Mouse (Mus musculus) kidney, embryonic 16.5 days (tissue): ENCODE results near the gene Tenm3. TPM values are rescaled to one million over a fixed set of nuclear protein-coding genes. Genes with fewer than 3 reads are reported as not detected.

ENCODE experiments used
- ATAC-seq: fragments of 200-750 bp; cut with Nextera tagmentation; 2 replicates; pipeline ENCODE4 v1.8.0; 2017; ENCODE audit warnings: moderate TSS enrichment; ENCODE audit not compliant: low FRiP score, low TSS enrichment
- H3K27ac ChIP-seq: fragments of 300-500 bp; sonication (generic); 2 replicates; pipeline ENCODE4 v1.5.1; 2014; ENCODE audit warnings: low read length
- H3K27me3 ChIP-seq: fragments of 300-500 bp; sonication (generic); 2 replicates; pipeline ENCODE4 v1.6.1; 2014; ENCODE audit warnings: low read length, control low read depth, mixed read lengths; ENCODE audit not compliant: insufficient read depth
- H3K36me3 ChIP-seq: fragments of 300-500 bp; sonication (generic); 2 replicates; pipeline ENCODE4 v1.6.1; 2014; ENCODE audit warnings: low read length, control low read depth, mixed read lengths; ENCODE audit not compliant: insufficient read depth
- H3K4me1 ChIP-seq: fragments of 300-500 bp; sonication (generic); 2 replicates; pipeline ENCODE4 v1.6.1; 2014; ENCODE audit warnings: low read length, control low read depth, mixed read lengths; ENCODE audit not compliant: insufficient read depth
- H3K4me2 ChIP-seq: fragments of 300-500 bp; sonication (generic); replicated peaks from 2 replicates; pipeline ENCODE4 v1.6.1; 2014; ENCODE audit warnings: low read depth, low read length
- H3K4me3 ChIP-seq: fragments of 300-500 bp; sonication (generic); 2 replicates; pipeline ENCODE4 v1.5.1; 2014; ENCODE audit warnings: mild to moderate bottlenecking, low read length
- H3K9ac ChIP-seq: fragments of 300-500 bp; sonication (generic); replicated peaks from 2 replicates; pipeline ENCODE4 v1.6.1; 2014; ENCODE audit warnings: low read length
- H3K9me3 ChIP-seq: fragments of 300-500 bp; sonication (generic); 2 replicates; pipeline ENCODE4 v1.6.1; 2016; ENCODE audit warnings: low read length, control low read depth
- whole genome bisulfite sequencing: fragments of 180-500 bp; shearing (Covaris S2); extraction: QIAGEN DNeasy Blood & Tissue Kit; methylation state at CpG from one replicate; pipeline ENCODE4 v1.1.7; 2014; 5-methylcytosine and 5-hydroxymethylcytosine counted together
- polyA plus RNA-seq: library from polyadenylated mRNA; unstranded; fragments of >200 nt; fragmentation: Nextera tagmentation; extraction: Ambion mirVana; gene quantifications from 2 replicates; pipeline ENCODE4 v1.2.1, GENCODE M21; 2015

Gene Tenm3
- polyA plus RNA-seq, 1 experiment from 2014 or later: 20.3 TPM

- no peak overlapping the region for H3K27ac ChIP-seq
- H3K36me3 ChIP-seq: no peaks in the 10 kb centered on the region
- no peak for ATAC-seq
- H3K9me3 ChIP-seq: no peaks in the 10 kb centered on the region
- no peak overlapping the region for H3K4me2 ChIP-seq
- H3K4me1 ChIP-seq: no peaks in the 10 kb centered on the region
- 81% methylated on average over 2 of the region's 2 CpGs for WGBS
- H3K9ac ChIP-seq: no peak overlapping the region
- H3K4me3 ChIP-seq: no peak overlapping the region
- H3K27me3 ChIP-seq: no peaks in the 10 kb centered on the region
Measured at GRCm38 (mm10) chr8:48754959-48755358, 88.8 kb downstream of the Tenm3 start.

DNA sequence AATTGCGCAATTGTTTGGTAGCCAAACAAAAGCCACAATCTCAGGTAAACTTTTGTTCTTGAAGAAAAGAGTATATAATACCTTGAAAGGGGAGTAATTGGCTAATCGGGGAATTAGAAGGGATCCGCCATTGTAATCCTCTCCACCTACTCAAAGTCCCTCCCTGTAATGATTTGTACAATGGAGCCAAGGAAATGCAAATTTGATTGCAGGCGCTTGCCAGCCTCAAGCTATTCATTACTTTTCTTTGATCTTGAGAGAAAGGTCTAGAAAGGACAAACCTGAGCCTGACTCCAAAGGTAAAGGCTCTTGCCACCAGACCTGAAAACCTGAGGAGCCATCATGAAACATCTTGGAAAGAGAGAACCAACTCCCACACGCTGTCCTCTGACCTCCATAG, 91.8 kb downstream of the Tenm3 start:
- Histone ChIP-seq H3K9me3 (no peaks in the 10 kb centered on the region), H3K9ac (no peak overlapping the region), H3K4me2 (no peak overlapping the region), H3K27ac (no peak overlapping the region), H3K36me3 (no peaks in the 10 kb centered on the region), H3K4me3 (no peak overlapping the region), H3K27me3 (no peaks in the 10 kb centered on the region), H3K4me1 (0 out of 2 replicates have a peak, but pooled peaks cover 6% of the 10 kb centered on the region)
- 77% methylated on average over 5 of the region's 5 CpGs for WGBS
- ATAC-seq: no peak

GRCm38 (mm10) chr8:48748503-48749059, 95.2 kb downstream of the Tenm3 start:
- 42% methylated on average over 13 of the region's 13 CpGs for WGBS
- Histone ChIP-seq H3K4me1 (0 out of 2 replicates have a peak, but pooled peaks cover 6% of the 10 kb centered on the region), H3K27ac (no peak overlapping the region), H3K9ac (no peak overlapping the region), H3K4me3 (no peak overlapping the region), H3K4me2 (no peak overlapping the region), H3K36me3 (no peaks in the 10 kb centered on the region), H3K27me3 (no peaks in the 10 kb centered on the region), H3K9me3 (no peaks in the 10 kb centered on the region)
- peak; percentile 35; the same call in 1 of the 2 replicates for ATAC-seq

GRCm38 (mm10) chr8:48743912-48744311, 99.8 kb downstream of the Tenm3 start:
- no peaks in the 10 kb centered on the region for H3K36me3 ChIP-seq
- 0 out of 2 replicates have a peak, but pooled peaks cover 6% of the 10 kb centered on the region for H3K4me1 ChIP-seq
- no peak for ATAC-seq
- H3K27ac ChIP-seq: no peak overlapping the region
- no peaks in the 10 kb centered on the region for H3K9me3 ChIP-seq
- H3K9ac ChIP-seq: no peak overlapping the region
- WGBS: 92% methylated on average over 4 of the region's 4 CpGs
- H3K4me3 ChIP-seq: no peak overlapping the region
- H3K4me2 ChIP-seq: no peak overlapping the region
- H3K27me3 ChIP-seq: no peaks in the 10 kb centered on the region

DNA sequence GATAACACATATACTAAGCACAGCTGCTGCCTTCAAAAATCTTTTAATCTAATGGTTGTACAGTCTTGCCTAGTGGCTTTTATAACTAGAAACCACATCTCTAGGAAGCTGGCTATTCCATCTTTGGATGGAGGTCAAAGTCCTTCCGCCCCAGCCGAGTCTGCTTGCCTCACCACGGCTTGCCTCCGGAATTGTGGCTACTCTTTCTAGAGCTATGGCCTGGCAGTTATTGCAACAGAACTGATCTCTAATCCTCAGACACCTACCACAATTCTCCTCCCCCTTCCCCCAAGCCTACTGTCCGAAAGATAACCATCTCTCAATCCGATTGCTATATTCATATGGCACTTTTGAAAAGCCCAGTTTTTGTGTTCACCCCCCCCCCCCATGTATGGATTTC, 101.0 kb downstream of the Tenm3 start:
- ATAC-seq: no peak
- no peak overlapping the region for H3K4me3 ChIP-seq
- 89% methylated on average over 6 of the region's 6 CpGs for WGBS

GRCm38 (mm10) chr8:48740951-48741350, 102.8 kb downstream of the Tenm3 start:
- no peaks in the 10 kb centered on the region for H3K36me3 ChIP-seq
- no peaks in the 10 kb centered on the region for H3K27me3 ChIP-seq
- H3K4me1 ChIP-seq: no peaks in the 10 kb centered on the region
- no peak for ATAC-seq
- no peak overlapping the region for H3K27ac ChIP-seq
- no peaks in the 10 kb centered on the region for H3K9me3 ChIP-seq
- 62% methylated on average over 11 of the region's 11 CpGs for WGBS
- H3K9ac ChIP-seq: no peak overlapping the region
- H3K4me2 ChIP-seq: no peak overlapping the region
- H3K4me3 ChIP-seq: no peak overlapping the region

More for the DNA sequence above, 101.0 kb downstream of the Tenm3 start:
- Histone ChIP-seq H3K9ac (no peak overlapping the region), H3K9me3 (no peaks in the 10 kb centered on the region), H3K4me1 (no peaks in the 10 kb centered on the region), H3K27me3 (no peaks in the 10 kb centered on the region), H3K4me2 (no peak overlapping the region), H3K36me3 (no peaks in the 10 kb centered on the region), H3K27ac (no peak overlapping the region)

GRCm38 (mm10) chr8:48740147-48740881, 103.4 kb downstream of the Tenm3 start:
- Histone ChIP-seq H3K4me2 (no peak overlapping the region), H3K27ac (no peak overlapping the region), H3K4me3 (no peak overlapping the region), H3K9me3 (no peaks in the 10 kb centered on the region), H3K4me1 (no peaks in the 10 kb centered on the region), H3K27me3 (no peaks in the 10 kb centered on the region), H3K9ac (no peak overlapping the region), H3K36me3 (no peaks in the 10 kb centered on the region)
- WGBS: 75% methylated on average over 23 of the region's 23 CpGs
- no peak for ATAC-seq

DNA sequence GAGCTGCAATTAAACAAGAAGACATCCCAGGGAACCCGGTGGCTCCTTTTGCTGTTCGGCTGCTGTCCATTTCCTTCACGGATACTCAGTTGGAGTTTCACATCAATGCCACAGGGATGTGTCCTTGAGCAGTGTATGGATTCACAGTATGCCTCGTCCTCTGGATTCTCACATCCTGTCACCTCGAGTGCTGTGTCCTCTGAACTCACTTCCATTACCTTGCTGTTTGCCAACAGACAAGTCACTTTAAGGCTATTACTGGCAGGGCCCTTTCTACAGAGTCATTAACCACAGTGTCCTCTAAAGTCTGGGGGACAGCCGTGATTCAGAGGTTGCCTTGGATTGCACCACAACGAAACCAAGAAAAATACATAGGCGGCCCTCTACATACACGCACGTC, 110.0 kb downstream of the Tenm3 start:
- 55% methylated on average over 10 of the region's 10 CpGs for WGBS
- H3K27me3 ChIP-seq: no peaks in the 10 kb centered on the region
- no peak overlapping the region for H3K27ac ChIP-seq
- no peak overlapping the region for H3K4me3 ChIP-seq
- no peak overlapping the region for H3K4me2 ChIP-seq
- no peaks in the 10 kb centered on the region for H3K4me1 ChIP-seq
- H3K9ac ChIP-seq: no peak overlapping the region
- H3K9me3 ChIP-seq: no peaks in the 10 kb centered on the region
- ATAC-seq: 0 out of 2 replicates have a peak, but pooled peaks have one; percentile 23
- no peaks in the 10 kb centered on the region for H3K36me3 ChIP-seq

GRCm38 (mm10) chr8:48733057-48733456, 110.7 kb downstream of the Tenm3 start:
- no peaks in the 10 kb centered on the region for H3K9me3 ChIP-seq
- 42% methylated on average over 4 of the region's 4 CpGs for WGBS
- no peaks in the 10 kb centered on the region for H3K4me1 ChIP-seq
- no peak overlapping the region for H3K4me2 ChIP-seq
- no peak overlapping the region for H3K9ac ChIP-seq
- no peaks in the 10 kb centered on the region for H3K27me3 ChIP-seq
- no peaks in the 10 kb centered on the region for H3K36me3 ChIP-seq
- H3K4me3 ChIP-seq: no peak overlapping the region
- ATAC-seq: no peak
- no peak overlapping the region for H3K27ac ChIP-seq

DNA sequence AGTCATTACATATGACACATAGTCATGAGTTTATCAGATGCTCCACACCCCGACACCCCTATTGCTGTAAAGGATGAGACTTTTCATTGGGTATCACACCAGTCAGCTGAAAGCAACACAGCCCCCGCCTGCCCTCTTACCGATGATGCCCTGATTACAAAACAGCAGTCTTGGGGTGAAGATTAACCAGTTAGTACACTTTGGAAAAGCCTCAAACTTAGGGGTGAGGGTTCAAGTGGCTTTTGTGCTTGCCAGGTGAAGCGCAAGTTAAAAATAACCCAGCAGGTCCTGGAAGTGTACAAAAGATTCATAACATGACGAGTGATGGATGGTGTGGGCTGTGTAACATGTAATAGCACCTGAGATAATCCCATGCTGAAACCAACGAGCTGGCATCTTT, 113.0 kb downstream of the Tenm3 start:
- Histone ChIP-seq H3K27ac (no peak overlapping the region), H3K4me1 (no peaks in the 10 kb centered on the region), H3K36me3 (no peaks in the 10 kb centered on the region), H3K4me3 (no peak overlapping the region), H3K9me3 (no peaks in the 10 kb centered on the region), H3K4me2 (no peak overlapping the region), H3K9ac (no peak overlapping the region), H3K27me3 (no peaks in the 10 kb centered on the region)
- ATAC-seq: no peak
- 72% methylated on average over 6 of the region's 6 CpGs for WGBS
